Mouse (Mus musculus) erythroblast, embryonic 14.5 days (primary cell): ENCODE data around the gene Sgca. TPM values are rescaled to one million over a fixed set of nuclear protein-coding genes. Genes with fewer than 3 reads are reported as not detected.

Source experiments
- H3K27me3 ChIP-seq: 2 replicates; pipeline ENCODE4 v1.6.1; 2012; ENCODE audit warnings: inconsistent platforms; ENCODE audit not compliant: control insufficient read depth
- H3K36me3 ChIP-seq: 2 replicates; pipeline ENCODE4 v1.6.1; 2012; ENCODE audit warnings: mild to moderate bottlenecking, inconsistent platforms; ENCODE audit not compliant: control insufficient read depth
- H3K4me1 ChIP-seq: 2 replicates; pipeline ENCODE4 v1.6.1; 2012; ENCODE audit warnings: inconsistent platforms; ENCODE audit not compliant: control insufficient read depth
- H3K4me3 ChIP-seq: replicated peaks from 2 replicates; pipeline ENCODE3; 2012; ENCODE audit warnings: moderate library complexity, mild to moderate bottlenecking, inconsistent platforms
- H3K9me3 ChIP-seq: 2 replicates; pipeline ENCODE4 v1.6.1; 2012; ENCODE audit warnings: low read length, inconsistent platforms, mixed read lengths; ENCODE audit not compliant: control insufficient read depth
- GATA1 ChIP-seq: IDR thresholded peaks from 2 replicates; pipeline ENCODE4 v1.6.1; 2012; ENCODE audit warnings: low read length, inconsistent platforms, mixed read lengths
- TAL1 ChIP-seq: IDR thresholded peaks from 3 replicates; pipeline ENCODE4 v1.6.1; 2012; ENCODE audit warnings: low read length, inconsistent platforms, mixed read lengths
- polyA plus RNA-seq: library from polyadenylated mRNA; stranded (reverse); fragments of >175 nt; gene quantifications from 2 replicates; pipeline ENCODE4 v1.2.3, GENCODE M21; 2012

Sgca gene
- polyA plus RNA-seq, 1 experiment = not detected

DNA sequence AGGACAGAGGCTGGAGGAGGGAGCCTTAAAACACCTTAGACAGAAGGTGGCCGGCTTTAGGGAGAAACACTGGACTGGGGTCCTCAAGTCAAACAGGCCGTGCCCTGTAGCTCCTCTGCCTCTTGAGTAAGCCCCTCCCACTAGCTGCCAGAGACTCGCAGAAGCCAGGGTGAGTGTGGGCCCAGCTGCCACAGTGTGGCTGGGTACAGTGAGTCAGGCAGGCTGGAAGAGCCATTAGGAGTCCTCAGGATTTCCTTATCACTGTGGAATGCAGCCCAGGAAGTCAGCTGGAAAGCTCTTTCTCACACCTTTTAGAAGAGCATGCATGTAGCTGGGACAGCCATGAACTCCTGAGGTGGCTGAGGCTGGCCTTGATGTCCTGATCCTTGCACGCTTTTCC lies 59.6 kb downstream of the Sgca start:
- H3K4me1 ChIP-seq = peaks cover 2% of the 10 kb centered on the region; the same call in 1 of the 2 replicates
- no peaks in the 10 kb centered on the region for H3K36me3 ChIP-seq
- H3K27me3 ChIP-seq = no peaks in the 10 kb centered on the region
- no peak overlapping the region for H3K4me3 ChIP-seq
- no peaks in the 10 kb centered on the region for H3K9me3 ChIP-seq
- TF ChIP-seq TAL1 (no peak), GATA1 (no peak)

DNA sequence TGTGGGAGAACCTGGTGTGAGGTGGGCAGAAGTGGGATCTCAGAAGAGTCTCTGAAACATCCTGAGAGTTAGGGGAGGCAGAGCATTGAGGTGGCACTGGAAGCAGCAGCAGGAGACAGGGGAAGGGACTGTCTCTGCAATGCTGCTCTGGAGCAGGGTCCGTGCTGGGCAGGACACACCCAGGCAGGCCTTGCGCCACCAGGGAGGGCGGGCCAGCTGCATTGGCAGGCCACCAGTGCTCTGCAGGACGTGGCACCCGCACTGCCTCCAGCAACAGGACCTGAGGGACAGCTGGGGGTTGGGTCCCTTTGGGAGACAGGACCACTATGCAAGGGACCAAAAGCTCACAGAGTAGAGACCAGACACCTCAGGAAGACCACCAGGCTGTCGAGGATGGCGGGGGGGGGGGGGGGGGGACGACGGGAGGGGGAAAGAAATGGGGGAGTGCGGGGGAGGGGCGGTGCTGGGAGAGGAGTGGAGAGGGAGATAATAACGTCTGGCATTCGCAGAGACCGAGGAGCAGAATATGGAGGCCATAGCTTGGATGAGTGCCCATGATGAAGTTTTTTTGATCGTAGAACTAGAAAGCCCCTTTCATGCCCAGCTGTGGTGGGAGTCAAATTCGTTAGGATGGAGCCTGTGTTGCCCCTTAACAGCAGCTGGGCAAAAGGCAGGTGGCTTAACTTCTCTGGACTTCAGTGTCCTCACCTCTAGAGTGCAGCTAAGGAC lies 60.3 kb downstream of the Sgca start:
- TF ChIP-seq TAL1 (no peak), GATA1 (no peak)
- H3K9me3 ChIP-seq = no peaks in the 10 kb centered on the region
- peaks cover 2% of the 10 kb centered on the region; the same call in 1 of the 2 replicates for H3K4me1 ChIP-seq
- no peaks in the 10 kb centered on the region for H3K27me3 ChIP-seq
- H3K36me3 ChIP-seq = no peaks in the 10 kb centered on the region
- no peak overlapping the region for H3K4me3 ChIP-seq

DNA sequence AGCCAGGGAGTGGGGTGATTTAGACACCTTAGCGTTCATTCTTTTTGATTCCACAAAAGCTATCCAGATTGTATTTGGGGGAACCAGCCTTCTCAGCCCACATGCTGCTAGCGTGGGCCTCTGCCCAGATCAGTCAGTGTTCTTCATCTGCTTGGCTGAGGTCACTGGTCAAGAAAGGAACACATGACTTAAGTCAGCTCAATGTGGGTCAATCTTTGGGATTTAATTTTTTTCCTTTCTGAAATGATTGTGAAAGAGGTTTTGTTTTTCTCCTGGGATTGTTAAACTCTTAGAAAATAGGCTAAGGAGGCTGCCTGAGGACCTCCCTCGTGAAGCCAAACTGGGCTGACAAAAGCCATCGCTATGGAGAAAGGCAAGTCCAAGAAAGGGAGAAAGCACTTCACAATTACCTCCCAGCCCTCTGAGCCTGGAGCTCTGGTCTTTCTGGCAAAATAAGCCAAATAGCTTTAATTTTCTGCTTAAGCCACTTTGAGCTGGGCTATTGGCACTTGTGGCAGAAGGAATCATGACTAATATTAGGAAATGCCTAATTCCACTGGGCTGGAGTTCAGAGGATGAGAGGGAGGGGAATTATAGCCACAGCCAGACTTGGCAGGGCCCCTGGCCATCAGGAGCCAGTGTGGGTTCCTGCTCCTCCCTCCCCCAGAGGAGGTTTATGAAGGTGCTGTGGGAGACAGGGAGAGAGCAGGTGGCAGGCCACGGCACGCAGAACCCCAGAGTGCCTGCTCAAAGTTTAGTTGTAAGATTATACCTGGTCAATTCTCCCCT lies 62.6 kb downstream of the Sgca start:
- Histone ChIP-seq H3K4me1 (peaks cover 2% of the 10 kb centered on the region; the same call in 1 of the 2 replicates), H3K27me3 (no peaks in the 10 kb centered on the region), H3K4me3 (no peak overlapping the region), H3K36me3 (no peaks in the 10 kb centered on the region), H3K9me3 (no peaks in the 10 kb centered on the region)
- TF ChIP-seq TAL1 = no peak
- TF ChIP-seq GATA1 = no peak

Other genes starting within 250 kb of the Sgca start
- 0.07 TPM in 1 of 2 replicates, not detected in the other for gene Cdc34b, start 234.5 kb downstream of the Sgca start, polyA plus RNA-seq
- gene Tmem92, start 193.6 kb downstream of the Sgca start, polyA plus RNA-seq = not detected in 2 replicates
- gene Col1a1, start 40.1 kb downstream of the Sgca start, polyA plus RNA-seq = 0.01 TPM in 2 replicates
- gene Hils1, start 8.7 kb downstream of the Sgca start, polyA plus RNA-seq = not detected in 2 replicates
- gene Ppp1r9b, start 14.7 kb upstream of the Sgca start, polyA plus RNA-seq = 29.1 and 31.4 TPM in 2 replicates
- gene Samd14, start 33.6 kb upstream of the Sgca start, polyA plus RNA-seq = 123 and 135 TPM in 2 replicates
- gene Pdk2, start 65.0 kb upstream of the Sgca start, polyA plus RNA-seq = 4.0 and 7.2 TPM in 2 replicates
- gene Itga3, start 100.5 kb upstream of the Sgca start, polyA plus RNA-seq = 0.01 and 0.03 TPM in 2 replicates
- not detected in 2 replicates for gene Dlx3, start 143.8 kb upstream of the Sgca start, polyA plus RNA-seq
- not detected in 2 replicates for gene Dlx4, start 169.9 kb upstream of the Sgca start, polyA plus RNA-seq